Mouse (Mus musculus) liver, embryonic 16.5 days (tissue): ENCODE results near the gene Nkx2-5. TPM values are rescaled to one million over a fixed set of nuclear protein-coding genes. Genes with fewer than 3 reads are reported as not detected.

ENCODE experiments used
- ATAC-seq: fragments of 200-750 bp; cut with Nextera tagmentation; 2 replicates; pipeline ENCODE4 v1.8.0; 2017; ENCODE audit warnings: low read depth, mild to moderate bottlenecking, moderate number of reproducible peaks, moderate library complexity
- H3K27ac ChIP-seq: fragments of 300-500 bp; sonication (generic); 2 replicates; pipeline ENCODE4 v1.5.1; 2014; ENCODE audit warnings: mild to moderate bottlenecking, low read length
- H3K27me3 ChIP-seq: fragments of 300-500 bp; sonication (generic); 2 replicates; pipeline ENCODE4 v1.6.1; 2014; ENCODE audit warnings: low read depth, low read length, mixed read lengths; ENCODE audit not compliant: control insufficient read depth, insufficient read depth
- H3K36me3 ChIP-seq: fragments of 300-500 bp; sonication (generic); 2 replicates; pipeline ENCODE4 v1.6.1; 2014; ENCODE audit warnings: mild to moderate bottlenecking; ENCODE audit not compliant: control insufficient read depth, insufficient read depth
- H3K4me1 ChIP-seq: fragments of 300-500 bp; sonication (generic); 2 replicates; pipeline ENCODE4 v1.6.1; 2014; ENCODE audit warnings: low read depth, low read length, mixed read lengths; ENCODE audit not compliant: control insufficient read depth
- H3K4me2 ChIP-seq: fragments of 300-500 bp; sonication (generic); 2 replicates; pipeline ENCODE4 v1.6.1; 2014; ENCODE audit warnings: low read depth, low read length, mixed read lengths
- H3K4me3 ChIP-seq: fragments of 300-500 bp; sonication (generic); 2 replicates; pipeline ENCODE4 v1.5.1; 2014; ENCODE audit warnings: low read depth, mild to moderate bottlenecking, low read length
- H3K9ac ChIP-seq: fragments of 300-500 bp; sonication (generic); 2 replicates; pipeline ENCODE4 v1.6.1; 2014; ENCODE audit warnings: low read depth, low read length
- H3K9me3 ChIP-seq: fragments of 300-500 bp; sonication (generic); replicated peaks from 2 replicates; pipeline ENCODE4 v1.6.1; 2016; ENCODE audit warnings: low read length; ENCODE audit not compliant: control insufficient read depth
- WGBS: fragments of 180-500 bp; shearing (Covaris S2); extraction: QIAGEN DNeasy Blood & Tissue Kit; methylation state at CpG from one replicate; pipeline ENCODE4 v1.1.7; 2014; ENCODE audit not compliant: insufficient replicate concordance; 5-methylcytosine and 5-hydroxymethylcytosine counted together
- polyA plus RNA-seq: library from polyadenylated mRNA; unstranded; fragments of >200 nt; fragmentation: Nextera tagmentation; extraction: Ambion mirVana; gene quantifications from 2 replicates; pipeline ENCODE4 v1.2.1, GENCODE M21; 2015

Nkx2-5 gene
- polyA plus RNA-seq, 1 experiment from 2014 or later: not detected

GRCm38 (mm10) chr17:26789460-26790268, 55.1 kb downstream of the Nkx2-5 start:
- Histone ChIP-seq H3K9me3 (no peaks in the 10 kb centered on the region), H3K36me3 (peaks cover 27% of the 10 kb centered on the region), H3K9ac (no peak overlapping the region), H3K27ac (no peak overlapping the region), H3K4me2 (no peak overlapping the region), H3K4me1 (no peaks in the 10 kb centered on the region; the same call in 1 of the 2 replicates), H3K4me3 (no peak overlapping the region), H3K27me3 (no peaks in the 10 kb centered on the region)
- WGBS: 81% methylated on average over 8 of the region's 8 CpGs
- ATAC-seq: no peak

GRCm38 (mm10) chr17:26788986-26789385, 55.8 kb downstream of the Nkx2-5 start:
- H3K27ac ChIP-seq: no peak overlapping the region
- no peak overlapping the region for H3K9ac ChIP-seq
- H3K27me3 ChIP-seq: no peaks in the 10 kb centered on the region
- ATAC-seq: no peak
- 87% methylated on average over 8 of the region's 8 CpGs for WGBS
- H3K9me3 ChIP-seq: no peaks in the 10 kb centered on the region
- H3K4me2 ChIP-seq: no peak overlapping the region
- no peak overlapping the region for H3K4me3 ChIP-seq
- no peaks in the 10 kb centered on the region; the same call in 1 of the 2 replicates for H3K4me1 ChIP-seq
- H3K36me3 ChIP-seq: peaks cover 27% of the 10 kb centered on the region

Other genes with a start within 250 kb of the Nkx2-5 start
- 136 and 143 TPM in 2 replicates for gene Atp6v0e, start 181.8 kb downstream of the Nkx2-5 start, polyA plus RNA-seq
- 4.0 and 5.9 TPM in 2 replicates for gene Crebrf, start 129.4 kb downstream of the Nkx2-5 start, polyA plus RNA-seq
- 20.1 and 21.4 TPM in 2 replicates for gene Bnip1, start 63.9 kb downstream of the Nkx2-5 start, polyA plus RNA-seq
- 4.6 and 5.3 TPM in 2 replicates for gene Kifc5b, start 72.1 kb upstream of the Nkx2-5 start, polyA plus RNA-seq
- gene Phf1, start 88.0 kb upstream of the Nkx2-5 start, polyA plus RNA-seq: 2.1 and 2.6 TPM in 2 replicates
- gene Cuta, start 94.6 kb upstream of the Nkx2-5 start, polyA plus RNA-seq: 73.9 and 80.2 TPM in 2 replicates
- 0.21 and 0.33 TPM in 2 replicates for gene Syngap1, start 96.2 kb upstream of the Nkx2-5 start, polyA plus RNA-seq
- gene Zbtb9, start 128.2 kb upstream of the Nkx2-5 start, polyA plus RNA-seq: 5.0 and 5.5 TPM in 2 replicates
- gene Bak1, start 184.0 kb upstream of the Nkx2-5 start, polyA plus RNA-seq: 2.3 and 2.6 TPM in 2 replicates
- gene Itpr3, start 212.3 kb upstream of the Nkx2-5 start, polyA plus RNA-seq: 0.90 and 1.1 TPM in 2 replicates